Mouse (Mus musculus) liver, postnatal 0 days (tissue): ENCODE data around the gene Gpt2.

Experiments
- CTCF ChIP-seq: sonication (generic); IDR thresholded peaks from 2 replicates; pipeline ENCODE4 v1.5.1; 2016; ENCODE audit warnings: antibody characterized with exemption, low read depth
- EP300 ChIP-seq: IDR thresholded peaks from 2 replicates; pipeline ENCODE4 v1.6.1; 2016; ENCODE audit warnings: antibody characterized with exemption, low read depth, mild to moderate bottlenecking

DNA sequence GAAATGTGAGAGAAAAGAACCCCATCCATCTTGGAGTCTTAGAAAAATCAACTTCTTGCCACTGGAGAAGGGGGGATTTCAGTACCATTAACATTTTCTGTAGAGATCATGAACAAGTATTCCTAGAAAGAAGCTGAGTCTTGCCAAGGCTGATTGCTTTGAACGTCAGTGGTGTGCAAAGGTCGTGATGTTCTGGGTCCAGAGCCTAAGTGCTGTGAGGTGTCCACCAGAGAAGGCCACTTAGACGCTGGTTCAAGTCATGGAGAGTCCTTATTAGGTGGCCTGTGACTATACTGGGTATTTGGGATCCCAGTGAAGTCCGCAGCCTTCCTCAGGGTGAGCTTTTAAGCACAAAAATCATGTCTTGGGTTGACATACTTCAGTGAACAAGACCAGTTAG is 26.3 kb upstream of the Gpt2 start:
- TF ChIP-seq CTCF (no peak), EP300 (no peak)
